Mouse (Mus musculus): ENCODE results near the gene 6430548M08Rik. TPM values are rescaled to one million over a fixed set of nuclear protein-coding genes. Genes with fewer than 3 reads are reported as not detected.
A peak's percentile ranks its signal among the peaks of the same experiment; 100 is the strongest.

The 6430548M08Rik gene
- polyA plus RNA-seq, 1 experiment from 2014 or later, result 2.8 TPM

DNA sequence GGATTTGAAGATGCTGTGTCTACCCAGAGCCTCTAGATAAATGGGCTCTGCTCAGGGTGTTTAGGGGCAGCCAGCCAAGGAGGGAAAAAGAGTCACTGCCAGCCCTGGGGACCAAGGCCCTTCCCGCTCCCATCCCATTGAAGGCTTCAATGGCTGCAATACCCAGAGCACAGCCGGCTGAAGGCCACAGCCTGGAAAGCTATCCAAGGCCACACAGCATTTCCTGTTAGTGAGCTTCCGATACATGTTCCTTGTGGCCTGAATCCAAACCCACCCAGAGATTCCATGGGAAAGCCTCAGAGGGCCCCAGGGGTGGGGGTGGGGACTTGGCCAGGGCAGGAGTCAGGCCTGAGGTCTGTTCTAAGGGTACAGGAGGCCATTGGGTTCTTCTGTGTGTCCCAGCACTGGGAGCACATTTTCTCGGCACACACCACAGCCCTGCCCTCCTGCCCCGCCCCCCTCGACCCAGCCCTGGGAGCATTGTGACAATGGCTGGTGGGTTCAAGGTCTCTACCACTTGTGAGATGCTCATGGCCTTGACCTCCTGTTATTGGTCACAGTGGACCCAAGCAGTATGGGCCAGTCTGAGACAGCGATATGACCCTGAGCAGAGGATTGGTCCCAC lies 90.9 kb downstream of the 6430548M08Rik start:
- Histone ChIP-seq H3K36me3 (replicated peaks; ENCODE audit: control insufficient read depth, insufficient read depth, low read depth, low read length) (no peaks in the 10 kb centered on the region), H3K4me3 (ENCODE audit: low read depth, low read length) (no peak overlapping the region), H3K27ac (replicated peaks; ENCODE audit: low read depth, low read length) (no peak overlapping the region), H3K9ac (replicated peaks; ENCODE audit: low read length) (no peak overlapping the region), H3K9me3 (replicated peaks; ENCODE audit: control insufficient read depth, low read length) (no peaks in the 10 kb centered on the region), H3K4me1 (ENCODE audit: control insufficient read depth, insufficient read depth, low read length) (peaks cover 3% of the 10 kb centered on the region), H3K4me2 (ENCODE audit: low read depth, low read length) (no peak overlapping the region), H3K27me3 (ENCODE audit: control insufficient read depth, insufficient read depth, low read length) (no peaks in the 10 kb centered on the region)
- DNase-seq (ENCODE audit: low spot score) (no peak), ATAC-seq (replicated peaks; ENCODE audit: insufficient number of reproducible peaks, low FRiP score, low TSS enrichment, low read depth) (no peak)
- WGBS, result 72% methylated on average over 7 of the region's 7 CpGs

DNA sequence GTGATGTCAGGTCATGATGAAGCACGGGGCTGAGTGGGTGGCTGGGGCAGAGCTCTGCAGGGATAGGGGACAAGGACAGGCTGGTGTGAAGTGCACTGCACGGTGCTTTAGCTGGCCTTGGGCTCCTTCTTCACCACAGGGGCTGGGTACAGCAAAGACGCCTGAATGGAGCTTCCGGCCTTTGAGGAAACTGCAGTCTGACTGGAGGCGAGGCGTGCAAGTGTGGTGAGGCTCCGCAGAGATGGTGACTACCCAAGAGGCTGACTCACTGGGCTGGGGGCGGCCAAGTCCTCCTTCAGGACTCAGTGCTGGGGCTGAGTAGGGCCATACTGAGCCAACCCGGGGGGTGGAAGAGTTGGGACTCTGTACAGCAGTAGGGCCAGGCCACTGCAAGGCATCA lies 92.0 kb downstream of the 6430548M08Rik start:
- no peaks in the 10 kb centered on the region for H3K9me3 ChIP-seq (replicated peaks; ENCODE audit: control insufficient read depth, low read length)
- DNase-seq (ENCODE audit: low spot score) (no peak), ATAC-seq (replicated peaks; ENCODE audit: insufficient number of reproducible peaks, low FRiP score, low TSS enrichment, low read depth) (no peak)
- H3K9ac ChIP-seq (replicated peaks; ENCODE audit: low read length), result no peak overlapping the region
- 85% methylated on average over 9 of the region's 9 CpGs for WGBS
- no peak overlapping the region for H3K27ac ChIP-seq (replicated peaks; ENCODE audit: low read depth, low read length)
- peaks cover 3% of the 10 kb centered on the region for H3K4me1 ChIP-seq (ENCODE audit: control insufficient read depth, insufficient read depth, low read length)
- H3K4me3 ChIP-seq (ENCODE audit: low read depth, low read length), result no peak overlapping the region
- no peaks in the 10 kb centered on the region for H3K27me3 ChIP-seq (ENCODE audit: control insufficient read depth, insufficient read depth, low read length)
- H3K36me3 ChIP-seq (replicated peaks; ENCODE audit: control insufficient read depth, insufficient read depth, low read depth, low read length), result no peaks in the 10 kb centered on the region
- H3K4me2 ChIP-seq (ENCODE audit: low read depth, low read length), result no peak overlapping the region

DNA sequence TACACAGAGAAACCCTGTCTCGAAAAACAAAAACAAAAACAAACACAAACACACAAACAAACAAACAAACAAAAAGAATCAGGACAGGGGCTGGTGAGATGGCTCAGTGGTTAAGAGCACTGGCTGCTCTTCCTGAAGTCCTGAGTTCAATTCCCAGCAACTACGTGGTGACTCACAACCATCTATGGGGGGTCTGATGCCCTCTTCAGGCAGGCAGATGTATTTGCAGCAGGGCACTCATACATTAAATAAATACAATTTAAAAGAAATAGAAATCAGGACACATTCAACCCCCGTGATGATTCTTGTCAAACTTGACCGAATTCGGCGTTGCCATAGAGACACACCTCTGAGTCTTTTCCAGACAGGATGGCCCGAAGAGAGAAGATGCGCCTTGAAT lies 93.4 kb downstream of the 6430548M08Rik start:
- Histone ChIP-seq H3K9ac (replicated peaks; ENCODE audit: low read length) (no peak overlapping the region), H3K27ac (replicated peaks; ENCODE audit: low read depth, low read length) (no peak overlapping the region), H3K9me3 (replicated peaks; ENCODE audit: control insufficient read depth, low read length) (no peaks in the 10 kb centered on the region), H3K36me3 (replicated peaks; ENCODE audit: control insufficient read depth, insufficient read depth, low read depth, low read length) (no peaks in the 10 kb centered on the region), H3K27me3 (ENCODE audit: control insufficient read depth, insufficient read depth, low read length) (no peaks in the 10 kb centered on the region), H3K4me3 (ENCODE audit: low read depth, low read length) (no peak overlapping the region), H3K4me2 (ENCODE audit: low read depth, low read length) (no peak overlapping the region), H3K4me1 (ENCODE audit: control insufficient read depth, insufficient read depth, low read length) (peaks cover 3% of the 10 kb centered on the region)
- ATAC-seq (replicated peaks; ENCODE audit: insufficient number of reproducible peaks, low FRiP score, low TSS enrichment, low read depth), result no peak
- 90% methylated on average over 8 of the region's 8 CpGs for WGBS
- no peak for DNase-seq (ENCODE audit: low spot score)

DNA sequence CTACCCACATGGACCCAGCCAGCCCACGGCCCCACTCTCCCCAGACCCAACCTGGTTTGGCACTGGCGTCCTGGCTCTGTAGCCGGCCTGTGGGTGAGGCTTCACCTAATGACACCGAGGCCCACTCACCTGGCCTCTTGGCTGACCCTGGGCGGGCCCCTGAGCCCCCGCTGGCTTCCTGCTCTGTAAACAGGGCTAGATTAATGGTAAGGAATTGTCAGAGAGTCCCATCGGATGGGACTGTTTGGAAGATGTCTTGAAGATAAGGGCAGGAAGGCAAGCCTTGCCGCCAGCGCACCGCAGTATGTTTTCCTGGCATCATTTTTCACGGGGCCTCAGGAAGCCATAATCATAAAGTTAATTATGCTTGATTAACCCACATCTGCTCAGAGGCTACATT lies 94.2 kb downstream of the 6430548M08Rik start:
- no peak overlapping the region for H3K4me2 ChIP-seq (ENCODE audit: low read depth, low read length)

DNA sequence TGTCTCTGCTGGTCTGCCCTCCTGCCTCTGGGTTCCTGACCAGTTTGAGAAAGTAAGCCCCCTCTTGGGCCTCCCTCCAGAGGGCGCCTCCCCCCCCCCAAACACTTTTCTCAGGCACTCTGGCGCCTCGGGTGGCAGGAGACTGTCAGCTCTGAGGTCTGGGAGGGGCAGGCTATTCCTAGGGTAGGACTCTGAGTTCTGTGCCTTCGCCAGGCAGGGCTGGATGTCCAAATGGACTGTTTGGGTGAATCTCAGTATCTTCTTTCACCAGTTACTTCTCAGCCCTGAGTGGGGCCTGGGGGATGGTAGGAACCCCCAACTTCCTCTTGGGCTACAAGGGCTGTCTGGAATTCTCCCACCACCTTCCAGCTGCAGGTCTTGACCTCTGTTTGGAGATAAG lies 97.4 kb downstream of the 6430548M08Rik start:
- WGBS, result 6% methylated on average over 4 of the region's 4 CpGs
- H3K27ac ChIP-seq (replicated peaks; ENCODE audit: low read depth, low read length), result no peak overlapping the region
- H3K9me3 ChIP-seq (replicated peaks; ENCODE audit: control insufficient read depth, low read length), result no peaks in the 10 kb centered on the region
- no peak overlapping the region for H3K4me2 ChIP-seq (ENCODE audit: low read depth, low read length)
- H3K36me3 ChIP-seq (replicated peaks; ENCODE audit: control insufficient read depth, insufficient read depth, low read depth, low read length), result no peaks in the 10 kb centered on the region
- H3K4me1 ChIP-seq (ENCODE audit: control insufficient read depth, insufficient read depth, low read length), result peaks cover 8% of the 10 kb centered on the region
- H3K27me3 ChIP-seq (ENCODE audit: control insufficient read depth, insufficient read depth, low read length), result no peaks in the 10 kb centered on the region
- no peak for ATAC-seq (replicated peaks; ENCODE audit: insufficient number of reproducible peaks, low FRiP score, low TSS enrichment, low read depth)
- H3K4me3 ChIP-seq (ENCODE audit: low read depth, low read length), result no peak overlapping the region
- peak; percentile 54 for DNase-seq (ENCODE audit: low spot score)
- H3K9ac ChIP-seq (replicated peaks; ENCODE audit: low read length), result no peak overlapping the region

More for the DNA sequence above, 94.2 kb downstream of the 6430548M08Rik start:
- Histone ChIP-seq H3K27ac (replicated peaks; ENCODE audit: low read depth, low read length) (no peak overlapping the region), H3K9me3 (replicated peaks; ENCODE audit: control insufficient read depth, low read length) (no peaks in the 10 kb centered on the region), H3K36me3 (replicated peaks; ENCODE audit: control insufficient read depth, insufficient read depth, low read depth, low read length) (no peaks in the 10 kb centered on the region), H3K4me1 (ENCODE audit: control insufficient read depth, insufficient read depth, low read length) (peaks cover 3% of the 10 kb centered on the region), H3K9ac (replicated peaks; ENCODE audit: low read length) (0 out of 2 replicates have a peak overlapping the region, but pooled peaks have one; percentile 22), H3K27me3 (ENCODE audit: control insufficient read depth, insufficient read depth, low read length) (no peaks in the 10 kb centered on the region), H3K4me3 (ENCODE audit: low read depth, low read length) (no peak overlapping the region)
- DNase-seq (ENCODE audit: low spot score), result no peak
- no peak for ATAC-seq (replicated peaks; ENCODE audit: insufficient number of reproducible peaks, low FRiP score, low TSS enrichment, low read depth)
- 59% methylated on average over 11 of the region's 11 CpGs for WGBS

DNA sequence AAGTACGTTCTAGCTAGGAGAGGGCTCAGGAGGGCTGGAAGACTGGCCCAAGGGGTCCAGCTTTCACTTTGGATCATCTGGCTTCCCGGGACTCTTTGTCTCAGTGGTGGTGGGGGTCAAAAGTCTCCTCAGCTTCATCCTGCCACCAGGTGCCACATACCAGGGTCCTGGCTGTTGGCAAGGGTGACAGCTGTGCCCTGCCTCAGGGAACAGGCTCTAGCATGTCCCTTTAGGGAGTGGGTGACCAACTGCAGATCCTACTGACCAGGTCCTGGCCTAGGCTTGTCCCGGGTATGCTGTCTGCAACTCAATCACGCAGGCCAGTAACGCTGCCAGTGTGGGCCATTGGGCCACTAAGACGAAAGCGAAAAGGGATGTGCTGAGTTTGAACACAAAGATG lies 98.6 kb downstream of the 6430548M08Rik start:
- Histone ChIP-seq H3K9me3 (replicated peaks; ENCODE audit: control insufficient read depth, low read length) (no peaks in the 10 kb centered on the region), H3K4me3 (ENCODE audit: low read depth, low read length) (no peak overlapping the region), H3K36me3 (replicated peaks; ENCODE audit: control insufficient read depth, insufficient read depth, low read depth, low read length) (no peaks in the 10 kb centered on the region), H3K27ac (replicated peaks; ENCODE audit: low read depth, low read length) (no peak overlapping the region), H3K9ac (replicated peaks; ENCODE audit: low read length) (no peak overlapping the region), H3K27me3 (ENCODE audit: control insufficient read depth, insufficient read depth, low read length) (no peaks in the 10 kb centered on the region), H3K4me2 (ENCODE audit: low read depth, low read length) (no peak overlapping the region), H3K4me1 (ENCODE audit: control insufficient read depth, insufficient read depth, low read length) (peaks cover 14% of the 10 kb centered on the region)
- WGBS, result 83% methylated on average over 7 of the region's 7 CpGs
- no peak for DNase-seq (ENCODE audit: low spot score)
- no peak for ATAC-seq (replicated peaks; ENCODE audit: insufficient number of reproducible peaks, low FRiP score, low TSS enrichment, low read depth)

DNA sequence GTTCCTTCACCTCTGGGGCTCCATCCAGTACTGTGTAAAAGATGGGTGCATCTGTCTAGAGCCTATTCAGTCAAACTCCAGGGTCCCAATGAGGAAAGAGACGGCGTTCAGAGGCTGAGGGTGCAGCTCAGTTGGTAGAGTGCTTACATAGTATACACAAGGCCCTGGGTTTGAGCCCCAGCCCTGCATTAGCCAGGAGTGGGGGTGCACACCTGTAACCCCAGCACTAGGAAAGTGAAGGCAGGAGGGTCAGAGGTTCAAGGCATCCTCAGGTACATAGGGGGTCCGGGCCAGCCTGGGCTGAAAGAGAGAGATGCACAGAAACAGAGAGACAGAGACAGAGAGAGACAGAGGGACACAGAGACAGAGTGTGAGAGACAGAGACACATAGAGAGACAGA lies 99.3 kb downstream of the 6430548M08Rik start:
- DNase-seq (ENCODE audit: low spot score), result no peak
- peaks cover 15% of the 10 kb centered on the region for H3K4me1 ChIP-seq (ENCODE audit: control insufficient read depth, insufficient read depth, low read length)
- H3K9me3 ChIP-seq (replicated peaks; ENCODE audit: control insufficient read depth, low read length), result no peaks in the 10 kb centered on the region
- H3K9ac ChIP-seq (replicated peaks; ENCODE audit: low read length), result no peak overlapping the region
- H3K27me3 ChIP-seq (ENCODE audit: control insufficient read depth, insufficient read depth, low read length), result no peaks in the 10 kb centered on the region
- no peak overlapping the region for H3K4me3 ChIP-seq (ENCODE audit: low read depth, low read length)
- H3K36me3 ChIP-seq (replicated peaks; ENCODE audit: control insufficient read depth, insufficient read depth, low read depth, low read length), result no peaks in the 10 kb centered on the region
- no peak overlapping the region for H3K27ac ChIP-seq (replicated peaks; ENCODE audit: low read depth, low read length)
- ATAC-seq (replicated peaks; ENCODE audit: insufficient number of reproducible peaks, low FRiP score, low TSS enrichment, low read depth), result no peak
- no peak overlapping the region for H3K4me2 ChIP-seq (ENCODE audit: low read depth, low read length)
- WGBS, result 92% methylated on average over 3 of the region's 3 CpGs

DNA sequence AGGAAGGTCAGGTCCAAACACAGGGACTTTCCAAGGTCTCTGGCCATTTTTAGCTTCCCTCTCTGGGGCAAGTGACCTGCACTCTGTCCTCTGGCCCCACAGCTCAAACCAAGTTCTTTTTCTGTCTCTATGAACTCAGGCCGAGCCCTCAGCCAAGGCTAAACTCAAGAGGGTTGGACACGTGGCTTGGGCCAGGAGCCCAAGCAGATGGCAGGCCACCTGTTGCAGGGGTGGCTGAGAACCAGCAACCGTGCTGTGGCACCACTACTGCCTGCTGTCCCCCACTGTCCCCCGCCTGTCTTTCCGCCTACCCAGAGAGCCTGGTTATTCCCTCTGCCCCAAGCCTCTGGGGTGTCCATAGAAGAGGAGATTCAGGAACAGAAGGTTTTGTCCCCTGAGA lies 100.0 kb downstream of the 6430548M08Rik start:
- peaks cover 15% of the 10 kb centered on the region for H3K4me1 ChIP-seq (ENCODE audit: control insufficient read depth, insufficient read depth, low read length)
- DNase-seq (ENCODE audit: low spot score), result no peak
- no peak overlapping the region for H3K27ac ChIP-seq (replicated peaks; ENCODE audit: low read depth, low read length)
- H3K27me3 ChIP-seq (ENCODE audit: control insufficient read depth, insufficient read depth, low read length), result no peaks in the 10 kb centered on the region
- no peaks in the 10 kb centered on the region for H3K9me3 ChIP-seq (replicated peaks; ENCODE audit: control insufficient read depth, low read length)
- no peak overlapping the region for H3K4me2 ChIP-seq (ENCODE audit: low read depth, low read length)
- H3K4me3 ChIP-seq (ENCODE audit: low read depth, low read length), result no peak overlapping the region
- WGBS, result 73% methylated on average over 5 of the region's 5 CpGs
- no peak for ATAC-seq (replicated peaks; ENCODE audit: insufficient number of reproducible peaks, low FRiP score, low TSS enrichment, low read depth)
- no peaks in the 10 kb centered on the region for H3K36me3 ChIP-seq (replicated peaks; ENCODE audit: control insufficient read depth, insufficient read depth, low read depth, low read length)
- H3K9ac ChIP-seq (replicated peaks; ENCODE audit: low read length), result no peak overlapping the region

All from embryonic facial prominence, embryonic 11.5 days (tissue).